Mouse (Mus musculus): ENCODE measurements around the gene Slc48a1.

Slc48a1 gene

GRCm38 (mm10) chr15:97839473-97839872 is 61.2 kb downstream of the Slc48a1 start:
- no peak for DNase-seq (ENCODE audit: extremely low spot score, low read depth, low spot score)

GRCm38 (mm10) chr15:97839991-97840455 is 61.7 kb downstream of the Slc48a1 start:
- DNase-seq (ENCODE audit: extremely low spot score, low read depth, low spot score), result no peak

- no peak for DNase-seq (ENCODE audit: extremely low spot score, low read depth, low spot score)
Measured at GRCm38 (mm10) chr15:97840781-97841180, 62.5 kb downstream of the Slc48a1 start.

GRCm38 (mm10) chr15:97841383-97841782 is 63.1 kb downstream of the Slc48a1 start:
- DNase-seq (ENCODE audit: extremely low spot score, low read depth, low spot score), result no peak

GRCm38 (mm10) chr15:97842058-97842457 is 63.7 kb downstream of the Slc48a1 start:
- no peak for DNase-seq (ENCODE audit: extremely low spot score, low read depth, low spot score)

Data from hindlimb bud, embryonic 11.5 days (tissue).